Mouse (Mus musculus): ENCODE data around the gene Atp13a2. TPM values are rescaled to one million over a fixed set of nuclear protein-coding genes. Genes with fewer than 3 reads are reported as not detected.
A peak's percentile ranks its signal among the peaks of the same experiment; 100 is the strongest.

Atp13a2 gene
- polyA plus RNA-seq, 1 experiment from 2014 or later: 30.6 TPM

DNA sequence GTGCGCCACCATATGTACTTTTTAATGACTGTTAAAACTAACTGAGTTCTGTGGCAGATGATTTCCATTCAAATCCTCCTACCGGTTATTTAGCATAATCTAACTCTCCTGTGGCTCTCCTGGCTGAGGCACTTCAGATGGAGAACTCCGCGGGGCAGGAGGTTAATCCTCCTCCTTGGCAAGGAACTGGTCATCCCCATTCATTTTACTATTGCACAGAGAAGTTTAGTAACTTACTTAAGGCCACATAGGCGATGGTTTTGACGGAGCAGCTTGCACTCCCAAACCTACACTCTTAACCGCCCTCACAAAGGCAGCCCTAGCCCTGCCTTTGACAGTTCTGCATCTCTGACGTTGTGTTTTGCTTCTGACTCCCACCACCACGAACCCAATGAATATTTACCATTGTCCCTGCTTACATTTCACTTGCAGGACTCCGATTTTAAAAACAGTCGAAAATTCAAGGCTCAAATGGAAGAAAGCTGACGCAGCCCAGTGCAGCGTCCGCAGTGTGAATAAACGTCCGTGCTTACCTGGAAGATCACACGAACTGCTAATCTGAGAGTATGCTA lies 29.5 kb upstream of the Atp13a2 start:
- WGBS: 14% methylated on average over 17 of the region's 17 CpGs
- H3K9ac ChIP-seq (ENCODE audit: low read depth, low read length): peak overlapping the region; percentile 33; the same call in 1 of the 2 replicates
- no peaks in the 10 kb centered on the region for H3K27me3 ChIP-seq (ENCODE audit: insufficient read depth, low read length)
- no peak for TF ChIP-seq CTCF (IDR thresholded peaks at IDR 0.05; ENCODE audit: low read depth)
- peak overlapping the region; percentile 57 for H3K4me2 ChIP-seq (ENCODE audit: low read length)
- H3K36me3 ChIP-seq (ENCODE audit: insufficient read depth, low read length): no peaks in the 10 kb centered on the region
- no peak overlapping the region for H3K27ac ChIP-seq
- H3K9me3 ChIP-seq (replicated peaks; ENCODE audit: low read length): no peaks in the 10 kb centered on the region
- no peak for DNase-seq (ENCODE audit: low spot score)
- no peak for ATAC-seq (replicated peaks; ENCODE audit: low FRiP score, low read depth)
- peak overlapping the region; percentile 27 for H3K4me3 ChIP-seq (replicated peaks; ENCODE audit: low read depth, low read length)
- peaks cover 5% of the 10 kb centered on the region for H3K4me1 ChIP-seq (replicated peaks; ENCODE audit: insufficient read depth, low read length)

DNA sequence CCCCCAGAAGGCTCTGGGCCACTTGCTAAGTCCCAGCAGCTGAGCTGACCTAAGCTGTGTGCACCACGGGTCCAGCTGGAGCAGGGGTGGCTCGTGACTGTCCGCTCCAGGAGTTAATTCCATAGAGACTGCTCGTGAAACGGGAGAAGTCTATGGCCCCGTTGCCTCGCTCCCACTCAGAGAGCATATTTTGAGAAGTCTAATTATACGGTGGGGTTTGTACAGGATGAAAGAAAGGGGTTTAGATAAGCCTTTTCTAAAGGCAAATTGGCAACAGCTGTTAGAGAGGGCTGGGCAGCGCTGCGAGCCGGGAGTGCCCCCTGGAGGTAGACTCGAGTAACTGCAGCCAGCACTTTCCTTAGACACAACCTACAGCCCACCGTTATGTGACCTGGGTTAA lies 28.9 kb upstream of the Atp13a2 start:
- Histone ChIP-seq H3K27me3 (ENCODE audit: insufficient read depth, low read length) (no peaks in the 10 kb centered on the region), H3K27ac (no peak overlapping the region), H3K4me3 (replicated peaks; ENCODE audit: low read depth, low read length) (peak overlapping the region; percentile 27), H3K4me1 (replicated peaks; ENCODE audit: insufficient read depth, low read length) (peaks cover 5% of the 10 kb centered on the region), H3K36me3 (ENCODE audit: insufficient read depth, low read length) (no peaks in the 10 kb centered on the region), H3K4me2 (ENCODE audit: low read length) (peak overlapping the region; percentile 57), H3K9ac (ENCODE audit: low read depth, low read length) (peak overlapping the region; percentile 33; the same call in 1 of the 2 replicates), H3K9me3 (replicated peaks; ENCODE audit: low read length) (no peaks in the 10 kb centered on the region)
- ATAC-seq (replicated peaks; ENCODE audit: low FRiP score, low read depth): 0 out of 2 replicates have a peak, but pooled peaks have one; percentile 16
- whole genome bisulfite sequencing: 0% methylated on average over 13 of the region's 13 CpGs
- peak; percentile 90 for DNase-seq (ENCODE audit: low spot score)
- TF ChIP-seq CTCF (IDR thresholded peaks at IDR 0.05; ENCODE audit: low read depth): peak; percentile 95

DNA sequence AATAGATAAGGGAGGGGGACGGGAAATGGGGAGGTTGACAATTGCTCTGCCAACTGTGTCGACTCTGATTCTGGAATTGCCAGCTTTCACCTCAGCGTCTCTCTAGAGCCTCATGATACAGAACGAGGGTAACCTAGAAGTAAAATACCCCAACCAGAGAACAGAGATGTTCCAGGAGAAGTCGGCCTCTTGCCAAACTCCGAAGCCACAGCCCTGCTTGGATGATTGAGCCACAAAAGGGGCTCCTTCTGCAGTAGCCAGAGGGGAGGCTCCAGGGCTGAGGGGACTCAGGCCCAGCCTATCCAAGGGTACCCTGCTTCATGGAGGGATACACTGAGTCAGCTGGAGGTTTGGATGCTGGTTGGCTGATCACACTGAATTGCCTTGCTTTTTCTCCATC lies 28.4 kb upstream of the Atp13a2 start:
- no peak overlapping the region for H3K27ac ChIP-seq
- no peaks in the 10 kb centered on the region for H3K36me3 ChIP-seq (ENCODE audit: insufficient read depth, low read length)
- TF ChIP-seq CTCF (IDR thresholded peaks at IDR 0.05; ENCODE audit: low read depth): no peak
- DNase-seq (ENCODE audit: low spot score): no peak
- ATAC-seq (replicated peaks; ENCODE audit: low FRiP score, low read depth): no peak
- no peak overlapping the region for H3K9ac ChIP-seq (ENCODE audit: low read depth, low read length)
- no peaks in the 10 kb centered on the region for H3K27me3 ChIP-seq (ENCODE audit: insufficient read depth, low read length)
- H3K4me3 ChIP-seq (replicated peaks; ENCODE audit: low read depth, low read length): no peak overlapping the region
- H3K9me3 ChIP-seq (replicated peaks; ENCODE audit: low read length): no peaks in the 10 kb centered on the region
- peaks cover 9% of the 10 kb centered on the region for H3K4me1 ChIP-seq (replicated peaks; ENCODE audit: insufficient read depth, low read length)
- H3K4me2 ChIP-seq (ENCODE audit: low read length): no peak overlapping the region
- WGBS: 60% methylated on average over 6 of the region's 6 CpGs

DNA sequence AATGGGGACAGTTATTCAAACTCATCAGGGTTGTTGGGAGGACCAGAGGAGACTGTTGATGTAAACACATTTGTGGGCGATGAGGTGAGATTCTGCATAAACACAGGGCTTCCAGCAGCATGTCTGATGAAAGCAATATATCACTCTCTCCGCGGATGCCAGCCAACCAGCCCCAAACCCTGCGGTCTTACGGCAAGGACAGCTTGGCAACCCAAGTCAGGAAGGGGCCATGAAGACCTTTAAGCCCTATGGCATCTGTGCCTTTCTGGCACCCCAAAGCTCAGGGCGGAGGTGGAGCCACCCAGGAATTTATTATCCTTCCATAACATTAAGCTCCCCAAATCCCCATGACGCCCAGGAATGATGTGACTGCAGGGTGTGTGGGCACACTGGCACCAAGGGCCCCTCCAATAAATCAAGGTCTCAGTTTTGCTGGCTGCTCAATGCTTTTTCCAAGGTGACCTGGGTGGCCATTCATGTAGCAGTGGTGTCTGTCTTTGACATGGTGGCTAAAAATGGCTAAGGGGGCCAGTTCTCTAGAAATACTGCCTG lies 27.5 kb upstream of the Atp13a2 start:
- Histone ChIP-seq H3K36me3 (ENCODE audit: insufficient read depth, low read length) (no peaks in the 10 kb centered on the region), H3K4me3 (replicated peaks; ENCODE audit: low read depth, low read length) (no peak overlapping the region), H3K4me1 (replicated peaks; ENCODE audit: insufficient read depth, low read length) (peaks cover 9% of the 10 kb centered on the region), H3K4me2 (ENCODE audit: low read length) (no peak overlapping the region), H3K27ac (no peak overlapping the region), H3K9ac (ENCODE audit: low read depth, low read length) (no peak overlapping the region), H3K9me3 (replicated peaks; ENCODE audit: low read length) (no peaks in the 10 kb centered on the region), H3K27me3 (ENCODE audit: insufficient read depth, low read length) (no peaks in the 10 kb centered on the region)
- WGBS: 75% methylated on average over 7 of the region's 7 CpGs
- ATAC-seq (replicated peaks; ENCODE audit: low FRiP score, low read depth) (no peak), DNase-seq (ENCODE audit: low spot score) (no peak)
- no peak for TF ChIP-seq CTCF (IDR thresholded peaks at IDR 0.05; ENCODE audit: low read depth)

DNA sequence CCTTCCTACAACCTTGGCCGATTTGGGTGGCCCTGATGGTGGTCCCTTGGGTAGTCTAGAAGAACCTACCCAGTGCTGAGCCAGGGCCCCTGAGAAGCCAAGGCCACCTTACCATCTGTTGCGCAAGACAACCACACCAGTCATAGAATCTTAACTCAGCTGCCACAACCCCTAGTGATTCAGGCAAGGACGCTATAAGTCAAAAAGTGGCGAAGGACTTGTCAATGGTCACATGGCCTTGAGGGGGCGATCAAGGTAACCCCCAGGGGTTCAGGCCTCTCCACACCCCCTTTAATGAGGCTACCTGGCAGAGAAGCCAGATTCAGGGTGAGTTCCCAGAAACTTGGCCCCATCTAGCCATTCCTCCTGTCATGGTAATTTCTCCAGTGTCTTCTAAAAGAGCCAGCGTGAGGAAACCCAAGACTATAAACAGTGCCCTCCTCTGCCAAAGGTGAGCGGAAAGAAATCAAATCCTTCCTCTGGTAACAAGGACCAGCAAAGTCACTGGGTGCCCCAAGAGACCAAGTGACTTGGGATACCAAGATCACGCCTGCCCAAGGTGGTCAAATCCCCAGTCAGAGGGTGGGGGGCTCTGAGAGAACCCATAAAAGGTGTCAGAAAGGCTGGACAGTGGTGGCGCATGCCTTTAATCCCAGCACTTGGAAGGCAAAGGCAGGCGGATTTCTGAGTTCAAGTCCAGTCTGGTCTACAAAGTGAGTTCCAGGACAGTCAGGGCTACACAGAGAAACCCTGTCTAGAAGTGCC lies 26.8 kb upstream of the Atp13a2 start:
- Histone ChIP-seq H3K9ac (ENCODE audit: low read depth, low read length) (no peak overlapping the region), H3K4me1 (replicated peaks; ENCODE audit: insufficient read depth, low read length) (peaks cover 9% of the 10 kb centered on the region), H3K4me2 (ENCODE audit: low read length) (no peak overlapping the region), H3K36me3 (ENCODE audit: insufficient read depth, low read length) (no peaks in the 10 kb centered on the region), H3K9me3 (replicated peaks; ENCODE audit: low read length) (no peaks in the 10 kb centered on the region), H3K4me3 (replicated peaks; ENCODE audit: low read depth, low read length) (no peak overlapping the region), H3K27me3 (ENCODE audit: insufficient read depth, low read length) (no peaks in the 10 kb centered on the region), H3K27ac (no peak overlapping the region)
- ATAC-seq (replicated peaks; ENCODE audit: low FRiP score, low read depth) (no peak), DNase-seq (ENCODE audit: low spot score) (no peak)
- peak; percentile 13; the same call in 1 of the 2 replicates for TF ChIP-seq CTCF (IDR thresholded peaks at IDR 0.05; ENCODE audit: low read depth)
- WGBS: 76% methylated on average over 10 of the region's 10 CpGs

DNA sequence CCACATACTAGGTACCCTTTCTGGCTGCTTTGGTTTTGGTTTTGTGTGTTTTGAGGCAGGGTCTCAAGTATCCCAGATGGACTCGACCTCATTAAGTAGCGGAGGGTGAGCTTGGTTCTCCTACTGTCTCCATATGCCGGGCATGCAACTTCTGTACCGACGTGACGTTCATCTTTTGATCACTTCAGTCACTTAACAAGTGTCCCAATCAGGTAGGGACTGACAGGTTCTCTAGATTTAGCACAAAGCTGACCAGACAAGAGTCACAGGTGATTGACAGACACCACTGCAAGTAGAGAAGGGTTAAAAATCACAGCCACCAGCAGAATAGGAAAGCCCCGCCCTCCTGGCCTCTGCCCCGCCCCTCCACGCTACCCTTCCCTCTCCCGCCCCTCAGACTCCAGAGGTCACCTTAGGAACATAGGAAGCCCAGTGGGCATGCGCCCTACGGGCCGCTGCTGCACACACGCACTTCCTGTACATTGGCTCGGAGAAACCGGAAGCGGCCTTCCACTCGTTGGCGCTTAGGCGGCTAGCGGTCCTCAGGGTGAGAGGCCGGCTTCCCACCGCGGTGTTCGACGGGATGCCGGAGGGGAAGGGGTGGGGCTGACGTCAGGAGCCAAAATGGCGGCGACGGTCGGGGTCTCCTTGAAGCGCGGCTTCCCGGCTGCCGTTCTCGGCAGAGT lies 25.7 kb upstream of the Atp13a2 start, which contains the start of gene Sdhb:
TSS of gene Sdhb (plus strand) at position 423 of the 686 bp plus-strand sequence.
- WGBS: under 1% methylated on average over 37 of the region's 37 CpGs
- peak within 1 kb of the TSS; percentile 90 for H3K4me2 ChIP-seq (ENCODE audit: low read length)
- DNase-seq (ENCODE audit: low spot score) (peak; percentile 99), ATAC-seq (replicated peaks; ENCODE audit: low FRiP score, low read depth) (peak; percentile 93)
- peak within 1 kb of the TSS; percentile 84 for H3K4me3 ChIP-seq (replicated peaks; ENCODE audit: low read depth, low read length)
- peak within 1 kb of the TSS; percentile 89 for H3K27ac ChIP-seq
- H3K36me3 ChIP-seq (ENCODE audit: insufficient read depth, low read length): no peaks in the 10 kb centered on the region
- TF ChIP-seq CTCF (IDR thresholded peaks at IDR 0.05; ENCODE audit: low read depth): 0 out of 2 replicates have a peak, but pooled peaks have one; percentile 11
- H3K4me1 ChIP-seq (replicated peaks; ENCODE audit: insufficient read depth, low read length): peaks cover 9% of the 10 kb centered on the region
- no peaks in the 10 kb centered on the region for H3K27me3 ChIP-seq (ENCODE audit: insufficient read depth, low read length)
- H3K9me3 ChIP-seq (replicated peaks; ENCODE audit: low read length): no peaks in the 10 kb centered on the region
- peak within 1 kb of the TSS; percentile 94 for H3K9ac ChIP-seq (ENCODE audit: low read depth, low read length)
